Mouse (Mus musculus) left cerebral cortex, postnatal 36 days (tissue): Measurements from ENCODE around the gene Pdzd2. TPM values are rescaled to one million over a fixed set of nuclear protein-coding genes. Genes with fewer than 3 reads are reported as not detected.

Source experiments
- DNase-seq, 2 experiments: peaks; one replicate each; pipeline ENCODE4 v3.0.0; 2021 to 2022; ENCODE audit warnings: low spot score in 2 of 2, mixed read lengths in 1 of 2
- intact Hi-C: fragments of 180-260 bp; cut with DNase I; formaldehyde crosslinking; loops from one replicate; pipeline ENCODE4 v1.15.1; 2025
- total RNA-seq, 2 experiments: library from RNA; stranded (reverse); gene quantifications; 2 replicates each; pipeline ENCODE4 v1.2.3; 2021

The Pdzd2 gene
- total RNA-seq = 10 to 100 TPM; 63.7 to 94.1 TPM

GRCm38 (mm10) chr15:12739277-12740247, at the start of gene Pdzd2:
Gene Pdzd2, minus strand, starts transcription at chr15:12739924.
- intact Hi-C loops = loop anchor here (1.0 to 5.0 kb wide), 4 partner anchors 52 to 152 kb away; no protein-coding TSS in a partner anchor
- peak; percentile 97 to 98 for DNase-seq

GRCm38 (mm10) chr15:12789406-12789867, 49.7 kb upstream of the Pdzd2 start:
- intact Hi-C loops = no loop called here
- no peak for DNase-seq

GRCm38 (mm10) chr15:12788536-12788935, 48.8 kb upstream of the Pdzd2 start:
- DNase-seq = no peak
- intact Hi-C loops = no loop called here

GRCm38 (mm10) chr15:12781729-12782326, 42.1 kb upstream of the Pdzd2 start:
- intact Hi-C loops = no loop called here
- no peak for DNase-seq

GRCm38 (mm10) chr15:12781296-12781695, 41.6 kb upstream of the Pdzd2 start:
- no peak for DNase-seq
- intact Hi-C loops = no loop called here

- intact Hi-C loops = no loop called here
- no peak for DNase-seq
Observed at GRCm38 (mm10) chr15:12774149-12774753, 34.5 kb upstream of the Pdzd2 start.

GRCm38 (mm10) chr15:12770958-12771357, 31.2 kb upstream of the Pdzd2 start:
- intact Hi-C loops = no loop called here
- DNase-seq = peak; percentile 29 to 36

- no peak for DNase-seq
- intact Hi-C loops = no loop called here
Observed at GRCm38 (mm10) chr15:12766848-12767247, 27.1 kb upstream of the Pdzd2 start.

- intact Hi-C loops = no loop called here
- no peak for DNase-seq
Observed at GRCm38 (mm10) chr15:12763147-12763546, 23.4 kb upstream of the Pdzd2 start.

GRCm38 (mm10) chr15:12762258-12762913, 22.7 kb upstream of the Pdzd2 start:
- no peak for DNase-seq
- intact Hi-C loops = no loop called here

GRCm38 (mm10) chr15:12760747-12761146, 21.0 kb upstream of the Pdzd2 start:
- intact Hi-C loops = no loop called here
- no peak for DNase-seq

GRCm38 (mm10) chr15:12758461-12758860, 18.7 kb upstream of the Pdzd2 start:
- intact Hi-C loops = no loop called here
- no peak for DNase-seq

GRCm38 (mm10) chr15:12757757-12758156, 18.0 kb upstream of the Pdzd2 start:
- intact Hi-C loops = no loop called here
- no peak for DNase-seq

- intact Hi-C loops = no loop called here
- no peak for DNase-seq
Observed at GRCm38 (mm10) chr15:12753201-12753600, 13.5 kb upstream of the Pdzd2 start.

- intact Hi-C loops = no loop called here
- DNase-seq = no peak
Observed at GRCm38 (mm10) chr15:12750963-12751362, 11.2 kb upstream of the Pdzd2 start.

- intact Hi-C loops = no loop called here
- DNase-seq = no peak
Observed at GRCm38 (mm10) chr15:12749549-12750301, 10.0 kb upstream of the Pdzd2 start.

GRCm38 (mm10) chr15:12742117-12742906, 2.6 kb upstream of the Pdzd2 start:
- intact Hi-C loops = no loop called here
- no peak for DNase-seq
